Mouse (Mus musculus) liver, embryonic 12.5 days (tissue): Measurements from ENCODE around the gene Zfp385b. TPM values are rescaled to one million over a fixed set of nuclear protein-coding genes. Genes with fewer than 3 reads are reported as not detected.

Source experiments
- ATAC-seq: fragments of 200-750 bp; cut with Nextera tagmentation; 2 replicates; pipeline ENCODE4 v1.8.0; 2017; ENCODE audit warnings: moderate number of reproducible peaks, mild to moderate bottlenecking, moderate library complexity
- H3K27ac ChIP-seq: fragments of 300-500 bp; sonication (generic); 2 replicates; pipeline ENCODE4 v1.5.1; 2016; ENCODE audit warnings: mild to moderate bottlenecking
- H3K27me3 ChIP-seq: fragments of 300-500 bp; sonication (generic); replicated peaks from 2 replicates; pipeline ENCODE4 v1.6.1; 2016; ENCODE audit warnings: mild to moderate bottlenecking, moderate library complexity
- H3K36me3 ChIP-seq: fragments of 300-500 bp; sonication (generic); 2 replicates; pipeline ENCODE4 v1.6.1; 2016; ENCODE audit warnings: mild to moderate bottlenecking, moderate library complexity
- H3K4me1 ChIP-seq: fragments of 300-500 bp; sonication (generic); 2 replicates; pipeline ENCODE4 v1.6.1; 2016
- H3K4me2 ChIP-seq: fragments of 300-500 bp; sonication (generic); 2 replicates; pipeline ENCODE4 v1.6.1; 2016; ENCODE audit warnings: mild to moderate bottlenecking, moderate library complexity
- H3K4me3 ChIP-seq: fragments of 300-500 bp; sonication (generic); 2 replicates; pipeline ENCODE4 v1.5.1; 2016; ENCODE audit warnings: mild to moderate bottlenecking, moderate library complexity
- H3K9ac ChIP-seq: fragments of 300-500 bp; sonication (generic); 2 replicates; pipeline ENCODE4 v1.6.1; 2016; ENCODE audit warnings: mild to moderate bottlenecking, moderate library complexity
- H3K9me3 ChIP-seq: fragments of 300-500 bp; sonication (generic); replicated peaks from 2 replicates; pipeline ENCODE4 v1.6.1; 2016; ENCODE audit warnings: mild to moderate bottlenecking, moderate library complexity
- WGBS: fragments of 180-500 bp; shearing (Covaris S2); methylation state at CpG from one replicate; pipeline ENCODE4 v1.1.7; 2016; ENCODE audit not compliant: insufficient replicate concordance; 5-methylcytosine and 5-hydroxymethylcytosine counted together
- polyA plus RNA-seq: library from polyadenylated mRNA; unstranded; fragments of >200 nt; fragmentation: Nextera tagmentation; extraction: Ambion mirVana; gene quantifications from 2 replicates; pipeline ENCODE4 v1.2.1, GENCODE M21; 2016

The Zfp385b gene
- polyA plus RNA-seq, 1 experiment from 2014 or later, result 2.3 TPM

GRCm38 (mm10) chr2:77519341-77519740, 300.1 kb downstream of the Zfp385b start:
- Histone ChIP-seq H3K9ac (peak overlapping the region; percentile 51; the same call in 1 of the 2 replicates), H3K4me1 (peaks cover 54% of the 10 kb centered on the region), H3K4me2 (peak overlapping the region; percentile 70), H3K9me3 (no peaks in the 10 kb centered on the region), H3K36me3 (no peaks in the 10 kb centered on the region), H3K27ac (peak overlapping the region; percentile 48; the same call in 1 of the 2 replicates), H3K4me3 (peak overlapping the region; percentile 53), H3K27me3 (no peaks in the 10 kb centered on the region)
- peak; percentile 68 for ATAC-seq
- 1% methylated on average over 14 of the region's 14 CpGs for WGBS

DNA sequence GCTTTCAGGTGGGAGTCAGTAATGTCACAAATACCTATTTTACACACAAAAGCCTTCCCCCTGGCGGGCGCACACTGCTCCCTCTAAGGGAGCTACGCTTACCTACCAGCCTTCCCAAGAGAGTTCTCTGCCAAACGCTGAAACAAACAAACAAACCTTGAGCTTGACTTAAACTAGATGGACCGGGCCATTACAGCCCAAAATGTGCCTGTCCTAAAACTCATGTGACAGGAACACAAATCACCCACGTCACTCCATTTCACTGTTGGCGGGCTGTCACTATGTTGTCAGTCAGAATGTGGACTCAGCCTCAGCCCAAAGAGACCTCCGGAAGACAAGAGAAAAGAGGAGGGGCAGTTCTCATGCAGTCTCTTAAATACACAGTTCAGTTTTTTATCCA, 300.7 kb downstream of the Zfp385b start:
- Histone ChIP-seq H3K4me3 (peak overlapping the region; percentile 53), H3K27me3 (no peaks in the 10 kb centered on the region), H3K4me1 (peaks cover 56% of the 10 kb centered on the region), H3K9me3 (no peaks in the 10 kb centered on the region), H3K36me3 (no peaks in the 10 kb centered on the region), H3K9ac (peak overlapping the region; percentile 51), H3K27ac (peak overlapping the region; percentile 48; the same call in 1 of the 2 replicates), H3K4me2 (peak overlapping the region; percentile 70)
- ATAC-seq, result 0 out of 2 replicates have a peak, but pooled peaks have one; percentile 33
- 12% methylated on average over 8 of the region's 8 CpGs for WGBS

GRCm38 (mm10) chr2:77516606-77517005, 302.8 kb downstream of the Zfp385b start:
- Histone ChIP-seq H3K9me3 (no peaks in the 10 kb centered on the region), H3K27me3 (no peaks in the 10 kb centered on the region), H3K4me2 (peak overlapping the region; percentile 11; the same call in 1 of the 2 replicates), H3K4me1 (peaks cover 56% of the 10 kb centered on the region), H3K27ac (no peak overlapping the region), H3K36me3 (no peaks in the 10 kb centered on the region), H3K4me3 (no peak overlapping the region), H3K9ac (no peak overlapping the region)
- no peak for ATAC-seq
- 55% methylated on average over 5 of the region's 5 CpGs for WGBS

DNA sequence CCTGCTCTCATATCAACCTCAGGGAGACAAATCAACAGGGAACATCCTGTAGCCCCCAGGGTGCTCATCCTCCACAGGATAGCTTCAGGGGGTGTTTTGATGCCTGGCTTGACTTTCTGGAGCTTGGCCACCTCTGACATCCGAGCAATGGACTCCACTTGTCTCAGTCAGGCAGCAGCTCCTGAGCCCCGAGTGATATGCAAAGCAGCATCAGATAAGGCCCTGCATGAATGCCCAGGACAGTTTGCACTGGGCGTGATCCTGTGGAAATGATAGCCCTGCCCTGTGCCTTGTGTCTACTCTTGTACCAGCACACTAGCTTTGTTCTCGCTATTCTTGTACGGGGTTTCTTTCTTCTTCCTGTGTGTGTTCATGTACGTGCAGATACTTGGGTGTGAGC, 303.8 kb downstream of the Zfp385b start:
- ATAC-seq, result peak; percentile 92
- Histone ChIP-seq H3K36me3 (no peaks in the 10 kb centered on the region), H3K4me3 (no peak overlapping the region), H3K27me3 (no peaks in the 10 kb centered on the region), H3K27ac (peak overlapping the region; percentile 32; the same call in 1 of the 2 replicates), H3K9ac (no peak overlapping the region), H3K4me2 (peak overlapping the region; percentile 49), H3K4me1 (peaks cover 56% of the 10 kb centered on the region), H3K9me3 (no peaks in the 10 kb centered on the region)
- WGBS, result 21% methylated on average over 6 of the region's 6 CpGs

DNA sequence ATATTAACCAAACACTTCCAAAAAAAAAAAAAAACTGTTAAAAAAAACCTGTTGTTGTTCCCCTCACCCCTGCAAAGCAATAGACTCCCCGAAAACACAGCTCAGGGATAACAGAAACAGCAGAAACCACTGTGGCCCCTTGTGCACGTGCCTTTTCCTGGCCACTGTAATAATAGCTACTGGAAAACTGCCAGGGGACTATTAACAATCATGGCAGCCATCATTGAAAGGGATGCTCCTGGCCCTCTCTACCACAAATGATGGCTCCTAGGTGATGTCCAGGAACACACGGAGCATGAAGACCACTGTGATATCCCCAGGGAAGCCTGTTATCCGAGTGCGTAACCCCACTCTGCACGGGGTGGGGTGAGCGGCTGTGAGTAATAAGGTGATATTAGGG, 304.4 kb downstream of the Zfp385b start:
- H3K36me3 ChIP-seq, result no peaks in the 10 kb centered on the region
- no peak overlapping the region; the same call in 1 of the 2 replicates for H3K27ac ChIP-seq
- H3K9me3 ChIP-seq, result no peaks in the 10 kb centered on the region
- peak overlapping the region; percentile 49; the same call in 1 of the 2 replicates for H3K4me2 ChIP-seq
- peaks cover 53% of the 10 kb centered on the region for H3K4me1 ChIP-seq
- 69% methylated on average over 7 of the region's 7 CpGs for WGBS
- ATAC-seq, result no peak
- no peaks in the 10 kb centered on the region for H3K27me3 ChIP-seq
- H3K4me3 ChIP-seq, result no peak overlapping the region
- no peak overlapping the region for H3K9ac ChIP-seq

GRCm38 (mm10) chr2:77514476-77514875, 305.0 kb downstream of the Zfp385b start:
- Histone ChIP-seq H3K27ac (peak overlapping the region; percentile 58; the same call in 1 of the 2 replicates), H3K4me1 (peaks cover 47% of the 10 kb centered on the region), H3K27me3 (no peaks in the 10 kb centered on the region), H3K9ac (no peak overlapping the region), H3K4me2 (no peak overlapping the region), H3K4me3 (no peak overlapping the region), H3K36me3 (no peaks in the 10 kb centered on the region), H3K9me3 (no peaks in the 10 kb centered on the region)
- ATAC-seq, result no peak
- WGBS, result 71% methylated on average over 4 of the region's 4 CpGs

- Histone ChIP-seq H3K4me1 (peaks cover 29% of the 10 kb centered on the region), H3K9me3 (no peaks in the 10 kb centered on the region), H3K4me2 (no peak overlapping the region), H3K9ac (no peak overlapping the region), H3K4me3 (no peak overlapping the region), H3K36me3 (no peaks in the 10 kb centered on the region), H3K27me3 (no peaks in the 10 kb centered on the region), H3K27ac (no peak overlapping the region)
- 68% methylated on average over 6 of the region's 6 CpGs for WGBS
- ATAC-seq, result no peak
These were observed 310.7 kb downstream of the Zfp385b start for GRCm38 (mm10) chr2:77508731-77509130.

DNA sequence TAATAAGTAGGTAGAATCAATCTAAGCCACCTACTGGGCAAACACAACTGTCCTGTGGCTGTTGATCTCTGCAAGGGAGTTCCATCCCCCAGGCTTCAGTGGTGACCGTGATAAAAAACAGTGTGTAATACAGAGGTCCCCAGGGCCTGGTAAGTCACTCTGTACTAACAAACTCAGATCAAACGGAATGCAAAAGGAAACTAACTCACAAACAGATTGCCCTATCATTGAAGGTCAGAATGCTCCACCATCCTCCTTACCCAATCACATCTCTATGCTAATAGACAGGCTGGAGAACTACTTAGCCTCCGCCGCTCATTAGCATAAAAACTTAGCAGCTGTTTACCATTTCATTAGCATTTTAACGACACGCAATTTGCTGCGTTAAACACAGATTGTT, 313.1 kb downstream of the Zfp385b start:
- H3K27ac ChIP-seq, result no peak overlapping the region; the same call in 1 of the 2 replicates
- peaks cover 52% of the 10 kb centered on the region for H3K4me1 ChIP-seq
- H3K27me3 ChIP-seq, result no peaks in the 10 kb centered on the region
- H3K4me3 ChIP-seq, result peak overlapping the region; percentile 21; the same call in 1 of the 2 replicates
- H3K9ac ChIP-seq, result no peak overlapping the region; the same call in 1 of the 2 replicates
- ATAC-seq, result peak; percentile 48
- peak overlapping the region; percentile 51 for H3K4me2 ChIP-seq
- no peaks in the 10 kb centered on the region for H3K36me3 ChIP-seq
- 15% methylated on average over 7 of the region's 7 CpGs for WGBS
- H3K9me3 ChIP-seq, result no peaks in the 10 kb centered on the region

- H3K4me3 ChIP-seq, result no peak overlapping the region
- H3K9ac ChIP-seq, result no peak overlapping the region
- no peaks in the 10 kb centered on the region for H3K36me3 ChIP-seq
- WGBS, result 24% methylated on average over 1 of the region's 1 CpGs
- H3K27me3 ChIP-seq, result no peaks in the 10 kb centered on the region
- peak overlapping the region; percentile 51; the same call in 1 of the 2 replicates for H3K4me2 ChIP-seq
- H3K4me1 ChIP-seq, result peaks cover 52% of the 10 kb centered on the region
- peak; percentile 61 for ATAC-seq
- H3K27ac ChIP-seq, result no peak overlapping the region
- H3K9me3 ChIP-seq, result no peaks in the 10 kb centered on the region
These were observed 313.8 kb downstream of the Zfp385b start for GRCm38 (mm10) chr2:77505614-77506013.

GRCm38 (mm10) chr2:77503674-77504351, 315.6 kb downstream of the Zfp385b start:
- Histone ChIP-seq H3K9ac (no peak overlapping the region), H3K4me1 (peaks cover 59% of the 10 kb centered on the region)
- WGBS, result 82% methylated on average over 6 of the region's 6 CpGs

GRCm38 (mm10) chr2:77503217-77503616, 316.2 kb downstream of the Zfp385b start:
- H3K9ac ChIP-seq, result no peak overlapping the region
- H3K9me3 ChIP-seq, result no peaks in the 10 kb centered on the region
- no peak overlapping the region for H3K4me2 ChIP-seq
- H3K4me1 ChIP-seq, result peaks cover 65% of the 10 kb centered on the region
- H3K36me3 ChIP-seq, result no peaks in the 10 kb centered on the region
- H3K27me3 ChIP-seq, result no peaks in the 10 kb centered on the region
- no peak for ATAC-seq
- no peak overlapping the region for H3K4me3 ChIP-seq
- no peak overlapping the region for H3K27ac ChIP-seq
- 72% methylated on average over 8 of the region's 8 CpGs for WGBS

More at GRCm38 (mm10) chr2:77503674-77504351, 315.6 kb downstream of the Zfp385b start:
- Histone ChIP-seq H3K9me3 (no peaks in the 10 kb centered on the region), H3K4me2 (no peak overlapping the region), H3K36me3 (no peaks in the 10 kb centered on the region), H3K27ac (no peak overlapping the region), H3K4me3 (no peak overlapping the region), H3K27me3 (no peaks in the 10 kb centered on the region)
- ATAC-seq, result no peak

- H3K4me3 ChIP-seq, result no peak overlapping the region
- WGBS, result 18% methylated on average over 8 of the region's 8 CpGs
- no peaks in the 10 kb centered on the region for H3K36me3 ChIP-seq
- peaks cover 71% of the 10 kb centered on the region for H3K4me1 ChIP-seq
- H3K9ac ChIP-seq, result peak overlapping the region; percentile 6; the same call in 1 of the 2 replicates
- peak; percentile 72 for ATAC-seq
- peak overlapping the region; percentile 31 for H3K4me2 ChIP-seq
- H3K27me3 ChIP-seq, result no peaks in the 10 kb centered on the region
- no peaks in the 10 kb centered on the region for H3K9me3 ChIP-seq
- H3K27ac ChIP-seq, result peak overlapping the region; percentile 43; the same call in 1 of the 2 replicates
These were observed 317.0 kb downstream of the Zfp385b start for GRCm38 (mm10) chr2:77502458-77502857.
